Mouse (Mus musculus) stomach, postnatal 0 days (tissue): ENCODE data around the gene Cbr2.

Experiments
- CTCF ChIP-seq: IDR thresholded peaks from 2 replicates; pipeline ENCODE4 v1.5.1; 2016; ENCODE audit warnings: antibody characterized with exemption, low read depth, mild to moderate bottlenecking, moderate library complexity
- EP300 ChIP-seq: optimal IDR thresholded peaks from 2 replicates; pipeline ENCODE3; 2016; ENCODE audit warnings: antibody characterized with exemption

DNA sequence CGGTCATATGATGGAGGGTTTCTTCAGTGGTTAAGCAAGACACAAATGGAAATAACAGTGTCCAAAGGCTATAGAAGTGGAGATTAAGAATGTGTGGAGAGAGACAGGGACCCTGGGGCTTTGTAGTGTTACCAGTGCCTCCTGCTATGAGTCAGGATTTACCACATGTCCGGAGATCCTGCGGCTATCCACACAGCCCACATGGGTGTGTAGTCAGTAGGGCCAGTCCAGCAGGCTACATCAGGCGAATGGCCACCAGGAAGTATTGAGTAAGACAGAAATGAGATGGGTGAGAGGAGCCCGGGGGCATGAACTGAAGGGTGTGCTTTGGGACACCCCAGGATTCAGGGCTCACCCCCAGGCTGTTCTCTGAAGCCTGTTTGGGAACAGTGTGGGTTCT, 49.2 kb downstream of the Cbr2 start:
- no peak for TF ChIP-seq CTCF
- TF ChIP-seq EP300: no peak
